Mouse (Mus musculus): ENCODE results near the gene Efhc1.

DNA sequence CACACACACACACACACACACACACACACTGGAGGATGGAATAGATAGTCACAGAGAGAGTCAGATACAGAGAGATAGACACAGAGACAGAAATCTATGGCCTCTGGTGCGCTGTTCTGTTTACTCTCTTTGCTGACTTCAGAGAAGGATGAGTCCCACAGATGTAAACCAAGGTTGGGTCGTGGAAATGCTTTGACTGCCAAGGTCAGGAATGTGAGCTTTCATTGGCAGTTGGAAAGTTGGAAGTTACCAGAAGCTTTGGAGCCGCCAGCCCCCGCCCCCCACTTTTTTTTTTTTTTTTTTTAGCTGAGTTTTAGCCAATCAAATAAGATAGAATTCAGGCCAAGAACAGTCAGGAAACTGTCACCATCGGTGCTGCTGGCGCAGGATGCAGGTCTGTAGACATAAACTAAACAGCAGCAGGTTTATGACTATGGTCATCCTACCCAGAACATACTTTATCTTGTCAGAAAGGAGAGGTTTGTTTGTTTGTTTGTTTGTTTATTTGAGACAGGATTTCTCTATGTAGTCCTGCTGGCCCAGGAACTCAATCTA is 33.9 kb upstream of the Efhc1 start:
- TF ChIP-seq CTCF (IDR thresholded peaks at IDR 0.05; ENCODE audit: borderline replicate concordance, insufficient read depth, low read length): no peak
- no peak for TF ChIP-seq POLR2A (IDR thresholded peaks at IDR 0.05; ENCODE audit: low read depth, low read length)
